Mouse (Mus musculus) midbrain, postnatal 0 days (tissue): ENCODE results near the gene Mrpl4. TPM values are rescaled to one million over a fixed set of nuclear protein-coding genes. Genes with fewer than 3 reads are reported as not detected.
A peak's percentile ranks its signal among the peaks of the same experiment; 100 is the strongest.

ENCODE experiments used
- ATAC-seq: fragments of 200-750 bp; cut with Nextera tagmentation; 2 replicates; pipeline ENCODE4 v1.8.0; 2017; ENCODE audit warnings: moderate number of reproducible peaks, mild to moderate bottlenecking, moderate TSS enrichment, moderate library complexity; ENCODE audit not compliant: low FRiP score
- DNase-seq: peaks from one replicate; pipeline ENCODE4 v3.0.0-alpha.2; 2015; ENCODE audit warnings: low spot score
- H3K27ac ChIP-seq: fragments of 300-500 bp; sonication (generic); 2 replicates; pipeline ENCODE4 v1.5.1; 2014; ENCODE audit warnings: low read depth, mild to moderate bottlenecking, low read length, mixed read lengths
- H3K27me3 ChIP-seq: fragments of 300-500 bp; sonication (generic); 2 replicates; pipeline ENCODE4 v1.6.1; 2014; ENCODE audit warnings: low read length, control low read depth, mixed read lengths; ENCODE audit not compliant: insufficient read depth
- H3K36me3 ChIP-seq: fragments of 300-500 bp; sonication (generic); 2 replicates; pipeline ENCODE4 v1.6.1; 2014; ENCODE audit warnings: low read length, control low read depth, mixed read lengths; ENCODE audit not compliant: insufficient read depth
- H3K4me1 ChIP-seq: fragments of 300-500 bp; sonication (generic); 2 replicates; pipeline ENCODE4 v1.6.1; 2014; ENCODE audit warnings: mild to moderate bottlenecking, control low read depth, antibody characterized with exemption, low read length, mixed read lengths; ENCODE audit not compliant: insufficient read depth
- H3K4me2 ChIP-seq: fragments of 300-500 bp; sonication (generic); 2 replicates; pipeline ENCODE4 v1.6.1; 2014; ENCODE audit warnings: low read depth, mild to moderate bottlenecking, low read length, mixed read lengths; ENCODE audit not compliant: poor library complexity, severe bottlenecking
- H3K4me3 ChIP-seq: fragments of 300-500 bp; sonication (generic); 2 replicates; pipeline ENCODE4 v1.5.1; 2014; ENCODE audit warnings: low read depth, mild to moderate bottlenecking, low read length, moderate library complexity
- H3K9ac ChIP-seq: fragments of 300-500 bp; sonication (generic); replicated peaks from 2 replicates; pipeline ENCODE4 v1.6.1; 2014; ENCODE audit warnings: mild to moderate bottlenecking, low read length, moderate library complexity, mixed read lengths; ENCODE audit not compliant: poor library complexity, severe bottlenecking
- H3K9me3 ChIP-seq: fragments of 300-500 bp; sonication (generic); 2 replicates; pipeline ENCODE4 v1.6.1; 2016; ENCODE audit warnings: low read length, control low read depth
- CTCF ChIP-seq: IDR thresholded peaks from 2 replicates; pipeline ENCODE4 v1.5.1; 2016; ENCODE audit warnings: antibody characterized with exemption, mild to moderate bottlenecking
- WGBS: fragments of 180-500 bp; shearing (Covaris S2); extraction: QIAGEN DNeasy Blood & Tissue Kit; methylation state at CpG from one replicate; pipeline ENCODE4 v1.1.7; 2014; 5-methylcytosine and 5-hydroxymethylcytosine counted together
- polyA plus RNA-seq: library from polyadenylated mRNA; unstranded; fragments of >200 nt; fragmentation: Nextera tagmentation; extraction: Ambion mirVana; gene quantifications from 2 replicates; pipeline ENCODE4 v1.2.1, GENCODE M21; 2015
- total RNA-seq: library from RNA; depleted of rRNA; stranded (reverse); fragments of >200 nt; gene quantifications from 2 replicates; pipeline ENCODE4 v1.2.3, GENCODE M21; 2014

Gene Mrpl4
- total and polyA plus RNA-seq, 2 experiments from 2014 or later, result 62.9 to 105 TPM

- H3K4me2 ChIP-seq, result peak overlapping the region; percentile 98
- H3K9ac ChIP-seq, result no peak overlapping the region
- peaks cover 61% of the 10 kb centered on the region for H3K27me3 ChIP-seq
- H3K4me3 ChIP-seq, result peak overlapping the region; percentile 58
- peak; percentile 69 for ATAC-seq
- peak; percentile 92 for DNase-seq
- peak; percentile 73 for TF ChIP-seq CTCF
- H3K27ac ChIP-seq, result peak overlapping the region; percentile 52
- no peaks in the 10 kb centered on the region for H3K36me3 ChIP-seq
- WGBS, result under 1% methylated on average over 13 of the region's 13 CpGs
- H3K9me3 ChIP-seq, result no peaks in the 10 kb centered on the region
- peaks cover 24% of the 10 kb centered on the region; the same call in 1 of the 2 replicates for H3K4me1 ChIP-seq
Observed at GRCm38 (mm10) chr9:21030781-21031250, 28.3 kb downstream of the Mrpl4 start.

GRCm38 (mm10) chr9:21031251-21031895 is 28.8 kb downstream of the Mrpl4 start:
- Histone ChIP-seq H3K4me3 (peak overlapping the region; percentile 58), H3K4me2 (peak overlapping the region; percentile 98), H3K9ac (peak overlapping the region; percentile 70), H3K27me3 (peaks cover 66% of the 10 kb centered on the region), H3K4me1 (peaks cover 26% of the 10 kb centered on the region; the same call in 1 of the 2 replicates), H3K27ac (peak overlapping the region; percentile 52), H3K9me3 (no peaks in the 10 kb centered on the region), H3K36me3 (no peaks in the 10 kb centered on the region)
- DNase-seq (peak; percentile 70), ATAC-seq (peak; percentile 60)
- TF ChIP-seq CTCF, result no peak; the same call in 1 of the 2 replicates
- WGBS, result under 1% methylated on average over 36 of the region's 36 CpGs

- Histone ChIP-seq H3K4me1 (peaks cover 32% of the 10 kb centered on the region; the same call in 1 of the 2 replicates), H3K9ac (peak within 1 kb of the TSS; percentile 70), H3K4me2 (peak within 1 kb of the TSS; percentile 98), H3K4me3 (peak within 1 kb of the TSS; percentile 58), H3K36me3 (no peaks in the 10 kb centered on the region), H3K27me3 (peaks cover 71% of the 10 kb centered on the region), H3K9me3 (no peaks in the 10 kb centered on the region), H3K27ac (peak within 1 kb of the TSS; percentile 52)
- no peak; the same call in 1 of the 2 replicates for TF ChIP-seq CTCF
- WGBS, result 2% methylated on average over 33 of the region's 35 CpGs
- DNase-seq (peak; percentile 59), ATAC-seq (peak; percentile 17; the same call in 1 of the 2 replicates)
Observed at GRCm38 (mm10) chr9:21031896-21032351, 29.4 kb downstream of the Mrpl4 start, which contains the start of gene Icam5. Icam5 (plus strand) TSS chr9:21032073.

DNA sequence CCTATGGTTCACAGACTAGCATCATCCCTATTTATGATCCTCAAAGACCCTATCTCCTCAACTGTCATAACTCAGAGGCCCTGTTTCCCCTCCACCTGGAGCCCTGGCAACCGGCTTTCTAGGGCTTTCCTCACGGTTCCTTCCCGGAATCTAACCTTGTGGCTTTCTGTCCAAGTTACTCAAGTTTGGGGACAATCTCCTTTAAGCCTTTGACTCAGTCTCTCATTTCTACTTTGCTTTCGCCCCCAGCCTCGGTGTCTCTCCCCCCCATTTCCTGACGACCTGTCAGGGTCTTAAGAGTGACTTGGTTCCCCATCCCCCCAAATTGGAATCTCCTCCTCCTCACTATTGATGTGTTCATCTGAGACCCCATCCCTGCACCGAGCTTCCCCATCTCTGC is 30.0 kb downstream of the Mrpl4 start:
- Histone ChIP-seq H3K4me1 (peaks cover 36% of the 10 kb centered on the region; the same call in 1 of the 2 replicates), H3K9me3 (no peaks in the 10 kb centered on the region), H3K4me3 (peak overlapping the region; percentile 58), H3K27me3 (peaks cover 75% of the 10 kb centered on the region), H3K27ac (no peak overlapping the region), H3K36me3 (no peaks in the 10 kb centered on the region), H3K4me2 (peak overlapping the region; percentile 98), H3K9ac (peak overlapping the region; percentile 70)
- DNase-seq (no peak), ATAC-seq (no peak)
- 3% methylated on average over 7 of the region's 7 CpGs for WGBS
- TF ChIP-seq CTCF, result no peak

- peak; percentile 53 for DNase-seq
Observed at GRCm38 (mm10) chr9:21033136-21033535, 30.6 kb downstream of the Mrpl4 start.

DNA sequence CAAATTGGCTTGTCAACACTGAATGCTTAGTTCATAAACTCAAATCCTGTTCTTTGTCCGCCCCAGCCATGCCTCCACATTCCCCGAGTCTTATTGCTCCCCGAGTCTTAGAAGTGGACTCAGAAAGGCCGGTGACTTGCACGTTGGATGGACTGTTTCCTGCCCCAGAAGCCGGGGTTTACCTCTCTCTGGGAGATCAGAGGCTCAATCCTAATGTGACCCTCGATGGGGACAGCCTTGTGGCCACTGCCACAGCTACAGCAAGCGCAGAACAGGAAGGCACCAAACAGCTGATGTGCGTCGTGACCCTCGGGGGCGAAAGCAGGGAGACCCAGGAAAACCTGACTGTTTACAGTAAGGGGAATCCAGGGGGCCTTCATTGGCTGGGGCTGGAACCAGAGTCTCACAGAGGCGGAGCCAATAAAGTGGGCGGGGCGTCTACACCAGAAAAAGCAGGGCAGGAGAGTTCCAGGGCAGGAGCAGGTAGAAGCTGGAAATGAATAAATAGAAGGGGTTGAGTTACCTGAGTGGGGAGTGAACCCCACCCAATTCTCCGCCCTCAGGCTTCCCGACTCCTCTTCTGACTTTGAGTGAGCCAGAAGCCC is 32.0 kb downstream of the Mrpl4 start:
- Histone ChIP-seq H3K4me1 (peaks cover 35% of the 10 kb centered on the region; the same call in 1 of the 2 replicates), H3K9me3 (no peaks in the 10 kb centered on the region), H3K4me3 (peak overlapping the region; percentile 17), H3K4me2 (no peak overlapping the region), H3K27ac (no peak overlapping the region), H3K27me3 (peaks cover 63% of the 10 kb centered on the region), H3K9ac (no peak overlapping the region), H3K36me3 (no peaks in the 10 kb centered on the region)
- TF ChIP-seq CTCF, result no peak
- DNase-seq (no peak), ATAC-seq (no peak)
- WGBS, result 8% methylated on average over 17 of the region's 17 CpGs

More at GRCm38 (mm10) chr9:21033136-21033535, 30.6 kb downstream of the Mrpl4 start:
- peak overlapping the region; percentile 58 for H3K4me3 ChIP-seq
- no peaks in the 10 kb centered on the region for H3K36me3 ChIP-seq
- no peak overlapping the region for H3K27ac ChIP-seq
- no peak overlapping the region for H3K9ac ChIP-seq
- under 1% methylated on average over 34 of the region's 34 CpGs for WGBS
- H3K4me1 ChIP-seq, result peaks cover 36% of the 10 kb centered on the region; the same call in 1 of the 2 replicates
- peaks cover 70% of the 10 kb centered on the region for H3K27me3 ChIP-seq
- peak overlapping the region; percentile 98 for H3K4me2 ChIP-seq
- H3K9me3 ChIP-seq, result no peaks in the 10 kb centered on the region
- ATAC-seq, result no peak
- no peak for TF ChIP-seq CTCF
